Mouse (Mus musculus) intestine, postnatal 0 days (tissue): ENCODE data around the gene Naaladl1. TPM values are rescaled to one million over a fixed set of nuclear protein-coding genes. Genes with fewer than 3 reads are reported as not detected.
A peak's percentile ranks its signal among the peaks of the same experiment; 100 is the strongest.

Experiments used
- ATAC-seq: fragments of 200-750 bp; cut with Nextera tagmentation; 2 replicates; pipeline ENCODE4 v1.8.0; 2017; ENCODE audit warnings: mild to moderate bottlenecking, moderate TSS enrichment, moderate library complexity
- H3K27ac ChIP-seq: fragments of 300-500 bp; sonication (generic); 2 replicates; pipeline ENCODE4 v1.5.1; 2014; ENCODE audit warnings: mild to moderate bottlenecking, low read depth, low read length, moderate library complexity
- H3K27me3 ChIP-seq: fragments of 300-500 bp; sonication (generic); replicated peaks from 2 replicates; pipeline ENCODE4 v1.6.1; 2014; ENCODE audit warnings: low read length, mixed read lengths; ENCODE audit not compliant: control insufficient read depth, insufficient read depth
- H3K36me3 ChIP-seq: fragments of 300-500 bp; sonication (generic); 2 replicates; pipeline ENCODE4 v1.6.1; 2014; ENCODE audit warnings: mild to moderate bottlenecking, moderate library complexity; ENCODE audit not compliant: control insufficient read depth, insufficient read depth
- H3K4me1 ChIP-seq: fragments of 300-500 bp; sonication (generic); replicated peaks from 2 replicates; pipeline ENCODE4 v1.6.1; 2014; ENCODE audit warnings: antibody characterized with exemption, low read length, mixed read lengths; ENCODE audit not compliant: control insufficient read depth, insufficient read depth
- H3K4me2 ChIP-seq: fragments of 300-500 bp; sonication (generic); replicated peaks from 2 replicates; pipeline ENCODE4 v1.6.1; 2014; ENCODE audit warnings: low read depth, mild to moderate bottlenecking, moderate library complexity
- H3K4me3 ChIP-seq: fragments of 300-500 bp; sonication (generic); 2 replicates; pipeline ENCODE4 v1.5.1; 2014; ENCODE audit warnings: low read depth, low read length
- H3K9ac ChIP-seq: fragments of 300-500 bp; sonication (generic); 2 replicates; pipeline ENCODE4 v1.6.1; 2014; ENCODE audit warnings: mild to moderate bottlenecking, low read depth, low read length
- H3K9me3 ChIP-seq: fragments of 300-500 bp; sonication (generic); 2 replicates; pipeline ENCODE4 v1.6.1; 2016; ENCODE audit warnings: mixed run types; ENCODE audit not compliant: control insufficient read depth
- CTCF ChIP-seq: sonication (generic); IDR thresholded peaks from 2 replicates; pipeline ENCODE4 v1.5.1; 2016; ENCODE audit warnings: low read depth, mild to moderate bottlenecking, control low read depth, antibody characterized with exemption, moderate library complexity
- WGBS: fragments of 180-500 bp; shearing (Covaris S2); extraction: QIAGEN DNeasy Blood & Tissue Kit; methylation state at CpG from one replicate; pipeline ENCODE4 v1.1.7; 2014; 5-methylcytosine and 5-hydroxymethylcytosine counted together
- polyA plus RNA-seq: library from polyadenylated mRNA; unstranded; fragments of >200 nt; fragmentation: Nextera tagmentation; extraction: Ambion mirVana; gene quantifications from 2 replicates; pipeline ENCODE4 v1.2.1, GENCODE M21; 2015

The Naaladl1 gene
- polyA plus RNA-seq, 1 experiment from 2014 or later, result 273 TPM

DNA sequence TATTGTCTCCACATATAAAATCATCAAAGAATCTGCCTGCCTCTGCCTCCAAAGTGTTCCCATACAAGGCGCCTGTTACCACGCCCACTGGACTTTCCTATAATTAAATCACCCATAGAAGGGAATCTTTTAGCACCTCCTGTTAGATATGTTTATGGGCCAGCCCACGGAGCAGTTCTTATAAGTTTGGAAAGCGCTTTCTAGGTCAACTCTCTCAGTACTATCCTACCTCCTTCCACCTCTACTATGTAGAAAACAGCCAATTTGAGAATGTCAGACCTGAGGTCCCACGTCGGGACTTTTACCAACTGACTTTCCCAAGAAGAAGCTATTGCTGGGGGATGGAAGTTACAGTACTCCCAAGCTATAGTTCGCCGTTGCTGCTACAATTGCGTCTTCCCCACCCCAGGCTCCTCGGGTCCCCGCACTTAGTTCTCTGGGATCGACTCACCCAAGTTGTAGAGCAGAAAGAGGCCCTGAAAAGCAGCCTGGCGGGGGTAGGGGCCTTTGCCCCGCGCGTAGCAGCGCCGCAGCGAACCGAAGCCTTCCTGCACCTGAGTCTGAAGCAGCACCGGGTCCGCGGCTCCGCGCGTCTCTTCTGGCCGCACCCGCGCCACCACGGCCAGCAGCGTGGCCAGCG lies 11.9 kb downstream of the Naaladl1 start:
- 3% methylated on average over 32 of the region's 32 CpGs for WGBS
- no peaks in the 10 kb centered on the region for H3K9me3 ChIP-seq
- H3K4me2 ChIP-seq, result peak overlapping the region; percentile 98
- H3K4me3 ChIP-seq, result peak overlapping the region; percentile 73
- ATAC-seq, result no peak
- peak overlapping the region; percentile 91 for H3K27ac ChIP-seq
- TF ChIP-seq CTCF, result no peak
- H3K27me3 ChIP-seq, result no peaks in the 10 kb centered on the region
- H3K9ac ChIP-seq, result peak overlapping the region; percentile 78
- H3K4me1 ChIP-seq, result no peaks in the 10 kb centered on the region; the same call in 1 of the 2 replicates
- H3K36me3 ChIP-seq, result peaks cover 37% of the 10 kb centered on the region

DNA sequence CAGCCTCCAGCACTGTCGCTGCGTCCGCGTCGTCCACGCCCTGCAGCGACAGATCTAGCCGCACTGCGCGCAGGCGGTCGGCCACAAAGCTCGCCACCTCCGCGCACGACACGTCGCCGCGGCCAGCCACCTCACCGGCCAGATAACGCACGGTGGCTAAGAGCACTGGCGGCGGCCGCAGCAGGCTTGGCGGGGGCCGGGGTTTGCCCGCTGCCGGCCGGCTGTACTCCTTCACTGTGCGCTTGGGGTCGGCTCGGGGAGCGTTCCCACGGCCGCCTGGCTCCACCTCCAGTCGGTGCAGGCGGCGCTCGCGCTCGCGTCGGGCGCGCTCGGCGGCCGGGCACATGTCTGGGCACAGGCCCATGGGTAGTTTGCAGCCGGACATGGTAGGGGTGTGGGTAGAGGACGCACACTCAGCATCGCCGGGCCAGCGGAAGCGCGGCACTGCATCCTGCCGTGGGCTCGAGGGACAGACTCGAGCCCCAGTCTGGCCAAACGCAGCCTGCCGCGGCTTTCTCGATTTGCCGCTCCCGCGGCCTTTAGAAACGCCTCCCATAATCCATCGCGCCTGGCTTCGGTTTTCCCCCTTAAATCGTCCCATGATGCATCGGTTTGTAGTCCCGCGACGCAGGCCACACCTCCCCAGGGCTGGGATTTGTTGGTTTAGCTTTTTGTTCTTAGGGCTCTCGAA lies 12.5 kb downstream of the Naaladl1 start, which contains the start of gene Sac3d1:
TSS of gene Sac3d1 (minus strand) at position 665 of the 691 bp plus-strand sequence.
- under 1% methylated on average over 74 of the region's 77 CpGs for WGBS
- Histone ChIP-seq H3K4me3 (peak within 1 kb of the TSS; percentile 73), H3K27me3 (no peaks in the 10 kb centered on the region), H3K4me1 (no peaks in the 10 kb centered on the region; the same call in 1 of the 2 replicates), H3K9ac (peak within 1 kb of the TSS; percentile 78), H3K27ac (peak within 1 kb of the TSS; percentile 91), H3K36me3 (peaks cover 30% of the 10 kb centered on the region), H3K9me3 (no peaks in the 10 kb centered on the region), H3K4me2 (peak within 1 kb of the TSS; percentile 98)
- TF ChIP-seq CTCF, result no peak; the same call in none of the 2 replicates
- ATAC-seq, result peak; percentile 81

DNA sequence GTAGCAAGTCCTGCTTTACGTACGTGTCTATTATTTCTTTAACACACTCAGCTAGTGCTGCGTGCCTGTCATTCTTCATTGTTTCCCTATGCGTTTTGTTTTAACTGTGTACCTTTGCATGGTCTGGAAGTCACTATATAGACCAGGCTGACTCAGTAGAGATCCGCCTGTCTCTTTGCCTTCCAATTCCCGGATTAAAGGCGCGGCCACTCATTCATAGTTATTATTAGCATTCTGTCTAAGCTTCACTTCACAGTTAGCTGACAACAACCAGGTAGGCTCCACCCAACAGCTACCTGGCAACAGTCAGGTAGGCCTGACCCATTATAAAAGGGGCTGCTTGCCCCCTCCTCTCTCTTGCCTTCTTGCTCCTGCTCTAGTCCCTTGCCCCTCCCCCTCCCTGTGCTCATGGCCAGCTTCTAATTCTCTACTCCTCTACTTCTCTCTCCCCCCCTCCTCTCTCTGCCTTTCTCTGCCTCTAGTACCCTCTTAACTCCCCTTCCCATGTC lies 13.1 kb downstream of the Naaladl1 start:
- H3K36me3 ChIP-seq, result peaks cover 27% of the 10 kb centered on the region
- peak overlapping the region; percentile 73 for H3K4me3 ChIP-seq
- ATAC-seq, result 0 out of 2 replicates have a peak, but pooled peaks have one; percentile 1
- peak overlapping the region; percentile 98 for H3K4me2 ChIP-seq
- peak overlapping the region; percentile 78; the same call in 1 of the 2 replicates for H3K9ac ChIP-seq
- no peaks in the 10 kb centered on the region for H3K9me3 ChIP-seq
- H3K27me3 ChIP-seq, result no peaks in the 10 kb centered on the region
- under 1% methylated on average over 8 of the region's 8 CpGs for WGBS
- peak overlapping the region; percentile 91 for H3K27ac ChIP-seq
- no peak for TF ChIP-seq CTCF
- no peaks in the 10 kb centered on the region; the same call in 1 of the 2 replicates for H3K4me1 ChIP-seq

DNA sequence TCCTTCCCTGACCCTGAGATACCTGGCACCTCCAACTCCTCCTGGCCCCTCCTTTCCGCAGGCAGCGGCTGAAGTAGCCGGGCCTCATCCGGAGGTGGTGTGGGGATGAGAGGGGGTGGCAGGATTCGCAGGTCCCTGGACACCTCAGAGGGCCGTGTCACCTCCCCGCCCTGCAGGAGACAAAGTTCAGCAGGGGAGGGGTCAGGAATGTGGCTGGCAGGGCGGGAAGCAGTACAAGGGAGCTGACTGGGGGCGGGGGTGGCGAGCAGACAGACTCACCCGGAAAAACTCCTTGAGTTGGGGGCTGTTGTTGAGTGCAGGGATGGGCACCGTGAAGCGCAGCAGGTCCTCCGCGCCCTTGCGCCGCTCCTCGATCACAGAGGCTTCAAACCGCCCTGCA lies 16.2 kb downstream of the Naaladl1 start:
- no peaks in the 10 kb centered on the region for H3K9me3 ChIP-seq
- ATAC-seq, result no peak
- H3K4me2 ChIP-seq, result 0 out of 2 replicates have a peak overlapping the region, but pooled peaks have one; percentile 17
- no peak overlapping the region for H3K27ac ChIP-seq
- no peak overlapping the region for H3K4me3 ChIP-seq
- H3K27me3 ChIP-seq, result no peaks in the 10 kb centered on the region
- WGBS, result 26% methylated on average over 17 of the region's 19 CpGs
- H3K4me1 ChIP-seq, result no peaks in the 10 kb centered on the region; the same call in 1 of the 2 replicates
- no peak for TF ChIP-seq CTCF
- no peaks in the 10 kb centered on the region for H3K36me3 ChIP-seq
- H3K9ac ChIP-seq, result no peak overlapping the region

DNA sequence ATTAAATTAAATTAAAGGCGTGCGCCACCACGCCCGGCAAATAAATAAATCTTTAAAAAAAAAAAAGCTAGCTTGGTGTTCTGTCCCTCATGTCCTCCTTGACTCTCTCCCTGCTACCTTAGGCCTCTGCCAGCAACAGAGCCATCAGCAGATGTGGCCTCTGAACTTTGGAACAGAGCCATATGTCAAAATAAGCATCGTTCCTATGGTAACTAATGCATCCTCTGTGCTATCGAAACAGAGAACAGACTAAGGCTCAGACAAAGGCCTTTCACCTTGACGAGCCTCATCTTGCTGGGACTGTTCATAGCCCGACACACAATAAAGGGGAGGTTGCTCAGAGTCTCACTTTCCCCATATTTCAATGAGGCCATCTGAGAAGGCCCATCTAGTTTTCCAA lies 17.7 kb downstream of the Naaladl1 start:
- no peak overlapping the region for H3K4me2 ChIP-seq
- H3K27ac ChIP-seq, result peak overlapping the region; percentile 29
- peak; percentile 59 for ATAC-seq

DNA sequence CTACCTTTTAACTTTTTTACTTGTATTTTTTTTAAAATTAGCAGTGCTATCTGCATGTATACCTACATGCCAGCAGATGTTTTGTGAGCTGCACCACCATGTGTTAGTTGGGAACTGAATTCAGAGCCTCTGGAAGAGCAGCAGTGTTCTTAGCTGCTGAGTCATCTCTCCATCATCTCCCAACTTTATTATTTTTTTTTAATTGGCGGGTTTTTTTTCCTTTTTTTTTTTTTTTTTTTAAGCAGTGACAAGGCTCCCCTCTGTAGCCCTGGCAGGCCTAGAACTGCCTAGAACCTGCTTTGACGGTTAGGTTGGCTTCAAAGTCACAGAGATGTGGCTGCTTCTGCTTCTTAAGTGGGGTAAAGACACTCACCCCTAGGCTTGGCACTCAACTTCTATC lies 19.3 kb downstream of the Naaladl1 start:
- no peaks in the 10 kb centered on the region for H3K36me3 ChIP-seq

More for the DNA sequence above, 17.7 kb downstream of the Naaladl1 start:
- no peak for TF ChIP-seq CTCF
- Histone ChIP-seq H3K4me1 (no peaks in the 10 kb centered on the region), H3K4me3 (no peak overlapping the region), H3K9ac (no peak overlapping the region), H3K27me3 (no peaks in the 10 kb centered on the region), H3K36me3 (no peaks in the 10 kb centered on the region), H3K9me3 (no peaks in the 10 kb centered on the region)
- WGBS, result 49% methylated on average over 8 of the region's 8 CpGs

More for the DNA sequence above, 19.3 kb downstream of the Naaladl1 start:
- Histone ChIP-seq H3K9me3 (no peaks in the 10 kb centered on the region), H3K9ac (no peak overlapping the region), H3K4me2 (no peak overlapping the region), H3K27ac (no peak overlapping the region), H3K4me3 (no peak overlapping the region), H3K4me1 (no peaks in the 10 kb centered on the region), H3K27me3 (no peaks in the 10 kb centered on the region)
- 75% methylated on average over 2 of the region's 2 CpGs for WGBS
- TF ChIP-seq CTCF, result no peak
- ATAC-seq, result no peak
